Mouse (Mus musculus): Measurements from ENCODE around the gene Rae1. TPM values are rescaled to one million over a fixed set of nuclear protein-coding genes. Genes with fewer than 3 reads are reported as not detected.

The Rae1 gene
- polyA plus RNA-seq, 1 experiment from 2014 or later = 103 TPM

DNA sequence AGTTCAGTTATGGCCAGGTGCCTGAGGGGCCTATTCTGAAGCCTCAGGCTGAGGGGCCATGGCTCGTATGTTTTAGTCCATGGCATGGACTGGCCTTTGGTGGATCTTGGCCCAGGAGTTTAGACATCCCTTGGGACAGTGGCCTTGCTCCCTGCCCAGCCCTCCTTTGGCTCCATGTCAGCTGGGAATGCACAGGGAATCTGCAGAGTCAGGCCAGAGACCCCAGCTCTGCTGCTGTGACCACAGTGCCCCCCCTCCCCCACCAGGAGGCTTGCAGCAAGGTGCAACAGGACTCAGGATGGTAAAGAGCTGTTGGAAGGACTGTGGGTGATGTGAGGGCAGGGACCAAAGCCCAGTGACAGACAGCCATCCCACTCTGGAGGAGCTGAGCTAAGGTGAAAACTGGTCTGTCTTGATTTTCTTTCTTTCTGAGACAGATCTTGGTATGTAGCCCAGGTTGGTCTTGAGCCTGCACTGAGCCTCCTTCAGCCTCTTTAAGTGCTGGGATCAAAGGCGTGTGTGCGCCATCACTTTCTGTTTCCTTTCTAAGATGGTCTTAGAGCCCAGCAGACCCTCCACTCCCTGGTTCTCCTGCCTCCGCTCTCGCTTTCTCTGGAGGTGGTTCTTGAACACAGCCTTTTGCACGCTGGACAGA lies 27.4 kb downstream of the Rae1 start:
- Histone ChIP-seq H3K9me3 (replicated peaks) (no peaks in the 10 kb centered on the region), H3K4me1 (replicated peaks) (peaks cover 89% of the 10 kb centered on the region), H3K27me3 (replicated peaks) (no peaks in the 10 kb centered on the region), H3K36me3 (peaks cover 79% of the 10 kb centered on the region), H3K9ac (peak overlapping the region; percentile 90), H3K4me2 (peak overlapping the region; percentile 81), H3K4me3 (peak overlapping the region; percentile 89), H3K27ac (ENCODE audit: poor library complexity, severe bottlenecking) (peak overlapping the region; percentile 40; the same call in 1 of the 2 replicates)
- WGBS = 83% methylated on average over 6 of the region's 6 CpGs
- ATAC-seq (ENCODE audit: insufficient number of reproducible peaks, low FRiP score) = no peak

DNA sequence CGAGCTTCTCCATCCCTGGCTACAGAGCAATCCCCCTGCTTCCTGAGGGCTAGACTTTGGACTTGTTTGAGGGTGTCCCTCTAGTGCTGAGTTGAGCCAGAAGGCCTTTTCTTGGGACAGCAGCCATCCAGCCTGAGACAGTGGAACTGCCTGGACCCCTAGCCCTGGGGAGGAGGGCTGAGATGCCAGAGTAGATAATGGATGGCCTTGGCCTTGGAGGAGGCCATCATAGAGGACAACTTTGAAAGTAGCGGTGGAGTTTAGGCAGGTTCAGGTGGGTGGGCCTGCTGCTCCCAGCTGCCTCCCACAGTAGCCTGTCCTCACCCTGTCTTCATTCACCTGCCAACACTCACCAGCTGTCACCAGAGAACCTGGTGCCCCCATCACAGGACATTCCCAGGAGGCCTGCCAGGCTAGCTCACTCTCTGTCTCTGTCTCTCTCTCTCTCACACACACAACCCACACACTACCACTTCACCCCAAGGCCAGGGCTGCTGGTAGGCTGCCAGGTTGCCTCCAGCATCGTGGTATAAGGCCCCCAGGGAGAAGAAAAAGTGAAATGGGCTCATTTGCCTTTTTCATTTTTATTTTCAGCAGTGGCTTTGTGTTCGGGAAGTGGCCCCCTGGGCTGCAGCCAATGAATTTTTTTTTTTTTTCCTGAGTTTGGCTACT lies 28.0 kb downstream of the Rae1 start:
- peak overlapping the region; percentile 90; the same call in 1 of the 2 replicates for H3K9ac ChIP-seq
- ATAC-seq (ENCODE audit: insufficient number of reproducible peaks, low FRiP score) = no peak
- 59% methylated on average over 4 of the region's 4 CpGs for WGBS
- peak overlapping the region; percentile 89; the same call in 1 of the 2 replicates for H3K4me3 ChIP-seq
- peak overlapping the region; percentile 40; the same call in 1 of the 2 replicates for H3K27ac ChIP-seq (ENCODE audit: poor library complexity, severe bottlenecking)
- H3K4me1 ChIP-seq (replicated peaks) = peaks cover 89% of the 10 kb centered on the region
- H3K36me3 ChIP-seq = peaks cover 86% of the 10 kb centered on the region
- H3K4me2 ChIP-seq = peak overlapping the region; percentile 81
- H3K9me3 ChIP-seq (replicated peaks) = no peaks in the 10 kb centered on the region
- no peaks in the 10 kb centered on the region for H3K27me3 ChIP-seq (replicated peaks)

DNA sequence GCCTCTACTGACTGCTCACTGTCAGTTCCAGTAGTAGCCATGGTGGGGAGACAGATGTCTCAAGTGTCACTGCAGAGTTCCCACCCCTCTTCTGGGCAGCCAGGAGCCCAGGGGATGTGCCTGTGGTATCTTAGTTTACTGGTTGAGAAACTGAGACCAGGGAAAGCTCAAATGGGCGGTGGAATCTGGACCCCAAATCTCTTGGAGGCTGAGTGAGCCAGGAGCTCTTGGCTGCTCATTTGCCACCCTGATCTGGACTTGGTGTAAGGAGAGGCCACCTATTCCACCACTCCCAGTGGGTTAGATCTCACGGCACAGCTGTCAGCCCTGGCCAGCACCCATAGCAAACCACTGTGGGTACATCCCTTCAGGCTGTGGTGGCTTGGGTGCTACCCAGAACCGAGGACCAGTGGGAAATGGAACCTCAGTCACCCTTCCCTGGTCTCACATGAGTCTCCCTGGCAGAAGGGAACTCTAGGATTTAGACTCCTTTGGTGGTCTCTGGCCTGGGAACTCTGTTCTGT lies 28.7 kb downstream of the Rae1 start:
- H3K9ac ChIP-seq = 0 out of 2 replicates have a peak overlapping the region, but pooled peaks have one; percentile 90

DNA sequence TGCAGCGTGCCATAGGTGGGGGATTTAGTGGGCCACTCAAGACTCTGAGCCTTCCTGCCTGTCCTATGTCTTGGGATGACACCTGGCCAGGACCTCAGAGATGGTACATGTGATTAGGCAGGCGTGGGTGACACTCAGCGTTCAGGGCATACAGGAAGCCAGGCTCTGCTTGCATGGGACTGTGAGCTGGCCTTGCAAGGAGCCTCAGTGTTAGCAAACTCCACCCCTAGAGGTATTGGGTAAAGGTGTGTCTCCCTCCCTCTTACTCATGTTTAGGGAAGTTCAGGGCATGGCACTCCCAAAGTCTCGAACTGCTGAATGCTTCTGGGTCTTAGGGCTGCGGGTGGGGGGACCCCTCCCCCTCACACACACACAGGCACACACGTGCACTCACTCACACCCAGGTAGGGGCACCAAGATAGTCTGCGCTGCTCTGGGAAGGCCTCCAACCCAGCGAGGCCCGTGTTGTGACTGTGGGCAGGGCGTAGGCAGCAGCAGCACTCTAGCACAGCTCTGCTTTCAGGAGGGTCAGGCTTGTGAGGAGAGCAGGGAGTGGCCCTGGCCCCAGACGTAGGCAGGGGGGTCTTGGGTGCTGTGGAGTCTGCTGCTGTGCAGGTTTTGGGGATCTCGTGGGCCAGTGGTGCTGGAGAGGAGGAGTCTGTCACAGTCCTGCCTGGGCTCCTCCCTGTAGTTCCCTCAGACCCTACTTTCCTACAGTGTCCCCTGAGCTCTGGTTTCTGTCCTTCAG lies 30.8 kb downstream of the Rae1 start:
- peaks cover 84% of the 10 kb centered on the region for H3K4me1 ChIP-seq (replicated peaks)
- H3K27me3 ChIP-seq (replicated peaks) = no peaks in the 10 kb centered on the region
- 65% methylated on average over 12 of the region's 12 CpGs for WGBS
- 0 out of 2 replicates have a peak overlapping the region, but pooled peaks have one; percentile 4 for H3K4me3 ChIP-seq
- H3K9me3 ChIP-seq (replicated peaks) = no peaks in the 10 kb centered on the region
- peak overlapping the region; percentile 28 for H3K27ac ChIP-seq (ENCODE audit: poor library complexity, severe bottlenecking)
- peak overlapping the region; percentile 46; the same call in 1 of the 2 replicates for H3K9ac ChIP-seq
- peaks cover 99% of the 10 kb centered on the region for H3K36me3 ChIP-seq
- H3K4me2 ChIP-seq = peak overlapping the region; percentile 10
- no peak for ATAC-seq (ENCODE audit: insufficient number of reproducible peaks, low FRiP score)

More for the DNA sequence above, 28.7 kb downstream of the Rae1 start:
- Histone ChIP-seq H3K4me3 (no peak overlapping the region), H3K27ac (ENCODE audit: poor library complexity, severe bottlenecking) (0 out of 2 replicates have a peak overlapping the region, but pooled peaks have one; percentile 16), H3K4me1 (replicated peaks) (peaks cover 85% of the 10 kb centered on the region), H3K4me2 (peak overlapping the region; percentile 81), H3K9me3 (replicated peaks) (no peaks in the 10 kb centered on the region), H3K27me3 (replicated peaks) (no peaks in the 10 kb centered on the region), H3K36me3 (peaks cover 92% of the 10 kb centered on the region)
- ATAC-seq (ENCODE audit: insufficient number of reproducible peaks, low FRiP score) = no peak
- WGBS = 90% methylated on average over 3 of the region's 3 CpGs

DNA sequence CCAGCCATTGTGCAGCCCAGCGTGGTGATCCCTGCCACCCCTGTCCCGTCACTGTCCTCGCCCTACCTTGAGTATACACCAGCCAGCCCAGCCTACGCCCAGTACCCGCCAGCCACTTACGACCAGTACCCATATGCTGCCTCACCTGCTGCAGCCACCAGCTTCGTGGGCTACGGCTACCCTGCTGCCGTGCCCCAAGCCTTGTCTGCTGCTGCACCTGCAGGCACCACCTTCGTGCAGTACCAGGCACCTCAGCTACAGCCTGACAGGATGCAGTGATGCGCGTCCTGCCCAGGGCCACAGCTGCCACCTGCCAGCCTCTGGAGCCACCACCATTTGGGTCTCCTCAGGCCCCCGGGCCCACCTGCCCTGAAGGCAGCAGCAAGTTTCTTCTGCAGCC lies 33.6 kb downstream of the Rae1 start:
- H3K9me3 ChIP-seq (replicated peaks) = no peaks in the 10 kb centered on the region
- 91% methylated on average over 13 of the region's 13 CpGs for WGBS
- peak overlapping the region; percentile 70 for H3K27ac ChIP-seq (ENCODE audit: poor library complexity, severe bottlenecking)
- H3K4me1 ChIP-seq (replicated peaks) = peaks cover 72% of the 10 kb centered on the region
- H3K4me3 ChIP-seq = no peak overlapping the region
- peaks cover 76% of the 10 kb centered on the region for H3K36me3 ChIP-seq
- H3K4me2 ChIP-seq = peak overlapping the region; percentile 29
- H3K9ac ChIP-seq = no peak overlapping the region
- no peak for ATAC-seq (ENCODE audit: insufficient number of reproducible peaks, low FRiP score)
- no peaks in the 10 kb centered on the region for H3K27me3 ChIP-seq (replicated peaks)

DNA sequence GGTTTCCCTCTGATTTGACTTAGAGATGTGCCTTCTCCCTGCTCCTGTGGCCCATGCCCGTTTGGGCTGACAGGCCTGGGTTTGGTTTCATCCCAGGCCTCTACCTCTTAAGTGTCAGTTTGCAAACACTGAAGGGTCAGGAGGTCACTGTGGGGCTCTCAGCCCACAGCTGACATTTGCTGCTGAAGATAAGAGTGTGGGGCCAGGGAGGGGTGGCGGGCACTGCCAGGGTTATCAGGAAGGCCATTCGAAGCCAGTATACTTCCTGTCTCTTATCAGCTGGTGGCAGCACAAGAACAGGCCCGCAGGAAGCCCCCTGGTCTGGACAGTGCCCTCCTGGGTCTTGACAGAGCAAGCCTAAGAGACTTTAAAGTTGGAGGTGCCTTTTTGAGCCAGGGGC lies 35.1 kb downstream of the Rae1 start:
- Histone ChIP-seq H3K4me1 (replicated peaks) (peaks cover 58% of the 10 kb centered on the region), H3K9me3 (replicated peaks) (no peaks in the 10 kb centered on the region), H3K27me3 (replicated peaks) (no peaks in the 10 kb centered on the region), H3K9ac (peak overlapping the region; percentile 59), H3K4me2 (peak overlapping the region; percentile 29; the same call in 1 of the 2 replicates), H3K36me3 (peaks cover 62% of the 10 kb centered on the region), H3K27ac (ENCODE audit: poor library complexity, severe bottlenecking) (peak overlapping the region; percentile 70), H3K4me3 (no peak overlapping the region)
- peak; percentile 71 for ATAC-seq (ENCODE audit: insufficient number of reproducible peaks, low FRiP score)
- WGBS = 5% methylated on average over 4 of the region's 4 CpGs

DNA sequence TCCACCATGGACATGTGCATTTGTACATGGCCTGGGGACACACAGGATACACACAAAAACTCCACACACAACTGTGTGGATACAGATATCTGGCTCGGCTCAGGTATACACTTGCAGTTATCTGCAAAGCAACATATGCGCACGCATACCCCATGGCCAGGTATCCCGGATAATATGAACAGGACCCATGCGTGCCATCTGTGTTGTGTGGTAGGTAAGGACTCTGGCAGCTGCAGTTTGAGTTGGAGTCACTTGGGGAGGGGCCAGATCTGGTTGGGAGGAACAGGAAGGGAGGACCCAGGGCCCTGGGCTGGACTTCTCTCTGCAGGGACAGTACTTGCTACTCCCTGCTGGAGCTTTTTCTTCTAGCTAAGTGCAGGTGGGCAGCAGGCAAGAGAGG lies 35.7 kb downstream of the Rae1 start:
- WGBS = 82% methylated on average over 5 of the region's 5 CpGs
- no peak overlapping the region for H3K9ac ChIP-seq

DNA sequence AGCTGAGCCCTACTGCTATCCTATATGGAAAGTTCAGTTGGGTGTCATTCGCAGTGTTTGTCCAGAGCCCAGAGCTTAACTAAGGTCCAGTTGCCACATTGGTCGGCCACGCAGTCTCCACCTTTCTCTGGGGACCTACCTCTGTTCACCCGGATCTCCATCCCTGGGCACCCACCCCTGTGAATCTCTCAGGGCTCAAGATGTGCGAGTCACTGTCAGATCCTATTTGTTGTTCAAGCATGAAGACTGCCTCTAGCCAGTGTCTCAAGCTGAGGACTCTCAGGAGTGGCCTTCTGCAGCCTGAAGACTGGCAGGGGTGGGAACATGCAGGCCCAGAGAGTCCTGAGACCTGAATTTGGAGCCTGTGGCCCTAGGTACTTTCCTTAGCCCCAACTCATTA lies 36.1 kb downstream of the Rae1 start:
- H3K4me2 ChIP-seq = peak overlapping the region; percentile 25
- H3K4me3 ChIP-seq = no peak overlapping the region
- H3K9ac ChIP-seq = 0 out of 2 replicates have a peak overlapping the region, but pooled peaks have one; percentile 22
- peak overlapping the region; percentile 70 for H3K27ac ChIP-seq (ENCODE audit: poor library complexity, severe bottlenecking)
- H3K9me3 ChIP-seq (replicated peaks) = no peaks in the 10 kb centered on the region
- H3K4me1 ChIP-seq (replicated peaks) = peaks cover 47% of the 10 kb centered on the region
- H3K36me3 ChIP-seq = peaks cover 51% of the 10 kb centered on the region
- 84% methylated on average over 5 of the region's 5 CpGs for WGBS
- H3K27me3 ChIP-seq (replicated peaks) = no peaks in the 10 kb centered on the region
- ATAC-seq (ENCODE audit: insufficient number of reproducible peaks, low FRiP score) = no peak

More for the DNA sequence above, 35.7 kb downstream of the Rae1 start:
- peaks cover 55% of the 10 kb centered on the region for H3K36me3 ChIP-seq
- H3K4me2 ChIP-seq = peak overlapping the region; percentile 25; the same call in 1 of the 2 replicates
- no peaks in the 10 kb centered on the region for H3K9me3 ChIP-seq (replicated peaks)
- peak overlapping the region; percentile 70 for H3K27ac ChIP-seq (ENCODE audit: poor library complexity, severe bottlenecking)
- no peak for ATAC-seq (ENCODE audit: insufficient number of reproducible peaks, low FRiP score)
- no peaks in the 10 kb centered on the region for H3K27me3 ChIP-seq (replicated peaks)
- no peak overlapping the region for H3K4me3 ChIP-seq
- peaks cover 51% of the 10 kb centered on the region for H3K4me1 ChIP-seq (replicated peaks)

DNA sequence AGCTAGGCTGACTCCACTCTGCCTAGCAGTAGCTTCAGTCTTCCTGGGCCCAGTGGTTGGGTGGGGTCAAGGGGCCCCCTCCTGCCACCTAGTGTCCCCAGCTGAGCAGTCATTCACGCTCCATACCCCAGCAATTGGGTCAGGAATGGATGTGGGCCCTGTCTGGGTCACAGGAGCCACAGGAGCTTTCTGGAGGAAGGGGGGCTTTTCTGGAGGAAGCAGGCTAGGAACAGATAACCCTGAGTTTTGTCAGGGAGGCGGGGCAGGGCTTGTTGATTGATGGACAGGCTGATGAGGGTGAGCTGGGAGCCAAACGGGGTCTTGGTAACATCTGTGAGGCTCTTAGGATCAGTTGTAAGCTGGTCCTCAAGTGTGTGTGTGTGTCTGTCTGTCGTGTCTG lies 36.7 kb downstream of the Rae1 start:
- H3K4me3 ChIP-seq = no peak overlapping the region
- H3K27ac ChIP-seq (ENCODE audit: poor library complexity, severe bottlenecking) = peak overlapping the region; percentile 70
- peaks cover 45% of the 10 kb centered on the region for H3K36me3 ChIP-seq
- no peak overlapping the region for H3K9ac ChIP-seq
- 47% methylated on average over 4 of the region's 4 CpGs for WGBS
- no peak for ATAC-seq (ENCODE audit: insufficient number of reproducible peaks, low FRiP score)
- H3K9me3 ChIP-seq (replicated peaks) = no peaks in the 10 kb centered on the region
- H3K4me1 ChIP-seq (replicated peaks) = peaks cover 47% of the 10 kb centered on the region
- H3K4me2 ChIP-seq = peak overlapping the region; percentile 25
- no peaks in the 10 kb centered on the region for H3K27me3 ChIP-seq (replicated peaks)

DNA sequence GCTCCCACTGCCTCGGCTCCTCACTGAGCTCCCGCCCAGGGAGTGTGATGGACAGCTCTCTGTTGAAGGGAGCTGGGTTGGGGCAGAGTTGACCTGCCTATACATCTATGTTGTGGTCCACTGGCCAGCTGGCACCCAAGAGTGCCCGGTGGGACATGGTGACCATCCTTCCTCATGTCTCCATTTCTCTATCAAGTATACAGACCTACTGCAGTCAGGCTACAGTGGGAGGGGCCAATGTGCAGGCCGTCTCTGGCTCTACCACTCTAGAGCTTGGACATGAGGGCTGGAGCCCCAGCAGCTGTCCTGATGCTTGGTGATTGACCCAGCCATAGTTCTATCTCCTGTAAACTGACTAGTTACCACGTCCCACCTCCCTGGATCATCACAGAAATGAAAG lies 37.4 kb downstream of the Rae1 start:
- Histone ChIP-seq H3K4me1 (replicated peaks) (peaks cover 47% of the 10 kb centered on the region), H3K9me3 (replicated peaks) (no peaks in the 10 kb centered on the region), H3K36me3 (peaks cover 38% of the 10 kb centered on the region), H3K4me2 (peak overlapping the region; percentile 11; the same call in 1 of the 2 replicates), H3K9ac (no peak overlapping the region), H3K27ac (ENCODE audit: poor library complexity, severe bottlenecking) (peak overlapping the region; percentile 70), H3K4me3 (no peak overlapping the region), H3K27me3 (replicated peaks) (no peaks in the 10 kb centered on the region)
- 61% methylated on average over 5 of the region's 5 CpGs for WGBS
- 0 out of 2 replicates have a peak, but pooled peaks have one; percentile 10 for ATAC-seq (ENCODE audit: insufficient number of reproducible peaks, low FRiP score)

Measured in heart, embryonic 12.5 days (tissue).